Mouse (Mus musculus) G1E (cell line): ENCODE data around the gene Hoxb13. TPM values are rescaled to one million over a fixed set of nuclear protein-coding genes. Genes with fewer than 3 reads are reported as not detected.

Source experiments
- ATAC-seq: 2 replicates; pipeline ENCODE4 v1.8.0; 2016; ENCODE audit warnings: mild to moderate bottlenecking; ENCODE audit not compliant: insufficient number of reproducible peaks, poor library complexity, low FRiP score, severe bottlenecking; ENCODE audit errors: extremely low read depth
- DNase-seq: peaks from one replicate; pipeline ENCODE4 v3.0.0; 2012; ENCODE audit warnings: low spot score
- H3K27me3 ChIP-seq: 2 replicates; pipeline ENCODE4 v1.6.1; 2012; ENCODE audit warnings: mild to moderate bottlenecking, low read length, inconsistent platforms; ENCODE audit not compliant: insufficient read depth
- H3K36me3 ChIP-seq: replicated peaks from 2 replicates; pipeline ENCODE3; 2012; ENCODE audit warnings: mild to moderate bottlenecking, inconsistent platforms
- H3K4me1 ChIP-seq: 2 replicates; pipeline ENCODE4 v1.6.1; 2012; ENCODE audit warnings: low read depth, low read length, inconsistent platforms, mixed read lengths; ENCODE audit not compliant: insufficient read depth
- H3K4me3 ChIP-seq: 2 replicates; pipeline ENCODE4 v1.5.1; 2012; ENCODE audit warnings: low read depth, mild to moderate bottlenecking, inconsistent platforms, low read length, moderate library complexity, mixed read lengths
- H3K9me3 ChIP-seq: replicated peaks from 2 replicates; pipeline ENCODE4 v1.6.1; 2012; ENCODE audit warnings: inconsistent platforms
- CTCF ChIP-seq: IDR thresholded peaks from 2 replicates; pipeline ENCODE4 v1.5.1; 2012; ENCODE audit warnings: low read depth, low read length, inconsistent platforms, mixed read lengths
- GATA2 ChIP-seq: IDR thresholded peaks from 2 replicates; pipeline ENCODE4 v1.6.1; 2012; ENCODE audit warnings: low read depth, low read length, inconsistent platforms, borderline replicate concordance
- TAL1 ChIP-seq: conservative IDR thresholded peaks from 2 replicates; pipeline ENCODE4 v1.6.1; 2012; ENCODE audit warnings: low read depth, low read length, inconsistent platforms, mixed read lengths
- polyA plus RNA-seq: library from polyadenylated mRNA; stranded (reverse); fragments of >175 nt; gene quantifications from 2 replicates; pipeline ENCODE4 v1.2.3, GENCODE M21; 2012
- total RNA-seq, 2 experiments: library from RNA; stranded (forward) in 1 of 2; stranded (reverse) in 1 of 2; fragments of 200-1000 nt in 1 of 2; fragments of >200 nt in 1 of 2; fragmentation: Nextera tagmentation in 1 of 2; gene quantifications; 2 replicates each; pipeline ENCODE4 v1.2.3; 2014 to 2017

Gene Hoxb13
- total and polyA plus RNA-seq, 3 experiments, result 25.0 to 93.3 (median 38.8) TPM

DNA sequence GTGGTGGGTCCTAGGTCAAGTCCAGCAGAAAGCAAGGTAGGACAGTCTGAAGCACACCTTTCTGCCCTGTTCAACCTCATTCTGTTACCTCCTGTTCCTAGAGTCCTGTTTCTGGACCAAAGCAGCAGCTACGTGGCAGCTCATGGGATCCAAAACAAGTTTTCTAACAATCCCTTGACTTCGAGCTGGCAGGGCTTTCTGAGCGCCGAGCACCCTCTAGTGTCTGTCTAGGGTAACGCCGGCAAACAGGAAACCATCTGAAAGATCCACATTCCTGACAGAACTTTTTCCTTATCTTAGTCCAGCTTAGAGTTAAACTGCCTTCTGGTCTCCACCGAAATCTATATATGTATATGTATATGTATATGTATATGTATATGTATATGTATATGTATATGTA, 46.1 kb downstream of the Hoxb13 start:
- no peak for TF ChIP-seq TAL1
- no peak for TF ChIP-seq GATA2
- TF ChIP-seq CTCF, result peak; percentile 61
- Histone ChIP-seq H3K36me3 (no peaks in the 10 kb centered on the region), H3K27me3 (peaks cover 13% of the 10 kb centered on the region), H3K4me1 (peaks cover 2% of the 10 kb centered on the region; the same call in 1 of the 2 replicates), H3K9me3 (no peaks in the 10 kb centered on the region), H3K4me3 (no peak overlapping the region)
- no peak for ATAC-seq
- peak; percentile 38 for DNase-seq

Other genes with a start within 250 kb of the Hoxb13 start
- 113 and 120 TPM in 2 replicates for gene Igf2bp1, start 188.4 kb upstream of the Hoxb13 start, total RNA-seq (2014; fragmentation: Nextera tagmentation)
- 38.3 and 49.1 TPM in 2 replicates for gene Igf2bp1, start 188.4 kb upstream of the Hoxb13 start, total RNA-seq (2017)
- 51.3 and 52.6 TPM in 2 replicates for gene Igf2bp1, start 188.4 kb upstream of the Hoxb13 start, polyA plus RNA-seq
- gene Gip, start 169.8 kb upstream of the Hoxb13 start, total RNA-seq (2014; fragmentation: Nextera tagmentation), result not detected in 2 replicates
- gene Gip, start 169.8 kb upstream of the Hoxb13 start, total RNA-seq (2017), result 0.76 TPM in 1 of 2 replicates, not detected in the other
- gene Gip, start 169.8 kb upstream of the Hoxb13 start, polyA plus RNA-seq, result not detected in 2 replicates
- gene Snf8, start 159.4 kb upstream of the Hoxb13 start, total RNA-seq (2014; fragmentation: Nextera tagmentation), result 38.7 and 48.4 TPM in 2 replicates
- 58.4 and 62.3 TPM in 2 replicates for gene Snf8, start 159.4 kb upstream of the Hoxb13 start, total RNA-seq (2017)
- gene Snf8, start 159.4 kb upstream of the Hoxb13 start, polyA plus RNA-seq, result 154 and 196 TPM in 2 replicates
- gene Ube2z, start 128.9 kb upstream of the Hoxb13 start, total RNA-seq (2014; fragmentation: Nextera tagmentation), result 35.6 and 38.5 TPM in 2 replicates
- gene Ube2z, start 128.9 kb upstream of the Hoxb13 start, total RNA-seq (2017), result 34.6 and 35.8 TPM in 2 replicates
- 25.8 and 31.9 TPM in 2 replicates for gene Ube2z, start 128.9 kb upstream of the Hoxb13 start, polyA plus RNA-seq
- gene Atp5g1, start 118.6 kb upstream of the Hoxb13 start, total RNA-seq (2014; fragmentation: Nextera tagmentation), result 304 and 320 TPM in 2 replicates
- gene Atp5g1, start 118.6 kb upstream of the Hoxb13 start, total RNA-seq (2017), result 108 and 129 TPM in 2 replicates
- gene Atp5g1, start 118.6 kb upstream of the Hoxb13 start, polyA plus RNA-seq, result 196 and 385 TPM in 2 replicates
- not detected in 2 replicates for gene Calcoco2, start 82.4 kb upstream of the Hoxb13 start, total RNA-seq (2014; fragmentation: Nextera tagmentation)
- gene Calcoco2, start 82.4 kb upstream of the Hoxb13 start, total RNA-seq (2017), result not detected in 2 replicates
- not detected in 2 replicates for gene Calcoco2, start 82.4 kb upstream of the Hoxb13 start, polyA plus RNA-seq
- not detected in 2 replicates for gene Ttll6, start 60.5 kb upstream of the Hoxb13 start, total RNA-seq (2014; fragmentation: Nextera tagmentation)
- not detected in 2 replicates for gene Ttll6, start 60.5 kb upstream of the Hoxb13 start, total RNA-seq (2017)
- not detected in 2 replicates for gene Ttll6, start 60.5 kb upstream of the Hoxb13 start, polyA plus RNA-seq
- not detected in 2 replicates for gene Hoxb9, start 77.1 kb downstream of the Hoxb13 start, total RNA-seq (2014; fragmentation: Nextera tagmentation)
- gene Hoxb9, start 77.1 kb downstream of the Hoxb13 start, total RNA-seq (2017), result not detected in 2 replicates
- not detected in 2 replicates for gene Hoxb9, start 77.1 kb downstream of the Hoxb13 start, polyA plus RNA-seq
- not detected in 2 replicates for gene Hoxb8, start 87.6 kb downstream of the Hoxb13 start, total RNA-seq (2014; fragmentation: Nextera tagmentation)
- 0.22 TPM in 1 of 2 replicates, not detected in the other for gene Hoxb8, start 87.6 kb downstream of the Hoxb13 start, total RNA-seq (2017)
- 0.22 and 0.56 TPM in 2 replicates for gene Hoxb8, start 87.6 kb downstream of the Hoxb13 start, polyA plus RNA-seq
- gene Hoxb7, start 92.3 kb downstream of the Hoxb13 start, total RNA-seq (2014; fragmentation: Nextera tagmentation), result not detected in 2 replicates
- gene Hoxb7, start 92.3 kb downstream of the Hoxb13 start, total RNA-seq (2017), result not detected in 2 replicates
- not detected in 2 replicates for gene Hoxb7, start 92.3 kb downstream of the Hoxb13 start, polyA plus RNA-seq
- gene Hoxb6, start 98.2 kb downstream of the Hoxb13 start, total RNA-seq (2014; fragmentation: Nextera tagmentation), result not detected in 2 replicates
- 0.29 TPM in 1 of 2 replicates, not detected in the other for gene Hoxb6, start 98.2 kb downstream of the Hoxb13 start, total RNA-seq (2017)
- gene Hoxb6, start 98.2 kb downstream of the Hoxb13 start, polyA plus RNA-seq, result 0.26 and 0.39 TPM in 2 replicates
- not detected in 2 replicates for gene Hoxb5, start 109.0 kb downstream of the Hoxb13 start, total RNA-seq (2014; fragmentation: Nextera tagmentation)
- gene Hoxb5, start 109.0 kb downstream of the Hoxb13 start, total RNA-seq (2017), result 0.22 TPM in 1 of 2 replicates, not detected in the other
- 0.04 and 0.09 TPM in 2 replicates for gene Hoxb5, start 109.0 kb downstream of the Hoxb13 start, polyA plus RNA-seq
- not detected in 2 replicates for gene Hoxb4, start 124.0 kb downstream of the Hoxb13 start, total RNA-seq (2014; fragmentation: Nextera tagmentation)
- gene Hoxb4, start 124.0 kb downstream of the Hoxb13 start, total RNA-seq (2017), result 0.12 TPM in 1 of 2 replicates, not detected in the other
- gene Hoxb4, start 124.0 kb downstream of the Hoxb13 start, polyA plus RNA-seq, result 0.03 and 0.20 TPM in 2 replicates
- not detected in 2 replicates for gene Hoxb3, start 129.0 kb downstream of the Hoxb13 start, total RNA-seq (2014; fragmentation: Nextera tagmentation)
- 0.16 TPM in 1 of 2 replicates, not detected in the other for gene Hoxb3, start 129.0 kb downstream of the Hoxb13 start, total RNA-seq (2017)
- gene Hoxb3, start 129.0 kb downstream of the Hoxb13 start, polyA plus RNA-seq, result 0.08 and 0.18 TPM in 2 replicates
- not detected in 2 replicates for gene Hoxb2, start 156.2 kb downstream of the Hoxb13 start, total RNA-seq (2014; fragmentation: Nextera tagmentation)
- 0.11 TPM in 1 of 2 replicates, not detected in the other for gene Hoxb2, start 156.2 kb downstream of the Hoxb13 start, total RNA-seq (2017)
- not detected in 2 replicates for gene Hoxb2, start 156.2 kb downstream of the Hoxb13 start, polyA plus RNA-seq
- gene Hoxb1, start 171.4 kb downstream of the Hoxb13 start, total RNA-seq (2014; fragmentation: Nextera tagmentation), result not detected in 2 replicates
- 0.11 and 0.12 TPM in 2 replicates for gene Hoxb1, start 171.4 kb downstream of the Hoxb13 start, total RNA-seq (2017)
- not detected in 2 replicates for gene Hoxb1, start 171.4 kb downstream of the Hoxb13 start, polyA plus RNA-seq